Mouse (Mus musculus) hindbrain, embryonic 11.5 days (tissue): ENCODE results near the gene Kctd8. TPM values are rescaled to one million over a fixed set of nuclear protein-coding genes. Genes with fewer than 3 reads are reported as not detected.

Experiments
- ATAC-seq: fragments of 200-750 bp; cut with Nextera tagmentation; 2 replicates; pipeline ENCODE4 v1.8.0; 2017; ENCODE audit warnings: mild to moderate bottlenecking, moderate TSS enrichment, moderate library complexity; ENCODE audit not compliant: low FRiP score
- DNase-seq: peaks from one replicate; pipeline ENCODE4 v3.0.0-alpha.2; 2015; ENCODE audit warnings: low spot score
- H3K27ac ChIP-seq: fragments of 300-500 bp; sonication (generic); 2 replicates; pipeline ENCODE4 v1.5.1; 2014; ENCODE audit warnings: mild to moderate bottlenecking, low read depth, low read length
- H3K27me3 ChIP-seq: fragments of 300-500 bp; sonication (generic); 2 replicates; pipeline ENCODE4 v1.6.1; 2014; ENCODE audit warnings: mild to moderate bottlenecking, low read length, moderate library complexity, mixed read lengths; ENCODE audit not compliant: control insufficient read depth, insufficient read depth
- H3K36me3 ChIP-seq: fragments of 300-500 bp; sonication (generic); 2 replicates; pipeline ENCODE4 v1.6.1; 2014; ENCODE audit warnings: mild to moderate bottlenecking, low read length, moderate library complexity, mixed read lengths; ENCODE audit not compliant: control insufficient read depth, insufficient read depth
- H3K4me1 ChIP-seq: fragments of 300-500 bp; sonication (generic); replicated peaks from 2 replicates; pipeline ENCODE4 v1.6.1; 2014; ENCODE audit warnings: low read length, mixed read lengths; ENCODE audit not compliant: control insufficient read depth, insufficient read depth
- H3K4me2 ChIP-seq: fragments of 300-500 bp; sonication (generic); replicated peaks from 2 replicates; pipeline ENCODE4 v1.6.1; 2014; ENCODE audit warnings: mild to moderate bottlenecking, low read depth, low read length
- H3K4me3 ChIP-seq: fragments of 300-500 bp; sonication (generic); 2 replicates; pipeline ENCODE4 v1.5.1; 2014; ENCODE audit warnings: low read depth, low read length
- H3K9ac ChIP-seq: fragments of 300-500 bp; sonication (generic); 2 replicates; pipeline ENCODE4 v1.6.1; 2014; ENCODE audit warnings: low read depth, low read length
- H3K9me3 ChIP-seq: fragments of 300-500 bp; sonication (generic); 2 replicates; pipeline ENCODE4 v1.6.1; 2016; ENCODE audit warnings: low read length; ENCODE audit not compliant: control insufficient read depth
- polyA plus RNA-seq: library from polyadenylated mRNA; unstranded; fragments of >200 nt; fragmentation: Nextera tagmentation; extraction: Ambion mirVana; gene quantifications from 2 replicates; pipeline ENCODE4 v1.2.1, GENCODE M21; 2014

Kctd8 gene
- polyA plus RNA-seq, 1 experiment from 2014 or later: 2.2 TPM

DNA sequence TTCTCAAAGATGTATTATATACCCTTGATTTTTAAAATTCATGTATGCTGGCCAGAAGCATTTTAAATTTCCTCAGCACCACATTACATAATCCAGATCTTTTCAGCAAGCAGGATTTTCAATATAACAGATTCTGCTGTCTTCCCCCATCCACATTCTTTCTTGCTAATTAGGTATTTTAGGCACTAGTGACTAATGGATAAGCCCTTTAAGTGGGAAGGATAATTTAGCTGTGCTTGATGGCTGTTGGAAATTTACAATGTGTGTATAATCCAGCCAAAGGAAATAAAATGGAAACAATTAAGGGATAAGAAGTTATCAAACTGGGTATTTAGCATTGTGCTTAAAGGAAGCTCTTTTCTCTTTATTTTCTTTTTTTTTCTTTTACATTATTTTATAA lies 252.6 kb downstream of the Kctd8 start:
- Histone ChIP-seq H3K27ac (no peak overlapping the region), H3K4me1 (no peaks in the 10 kb centered on the region), H3K4me3 (no peak overlapping the region), H3K4me2 (no peak overlapping the region), H3K9me3 (no peaks in the 10 kb centered on the region), H3K36me3 (no peaks in the 10 kb centered on the region), H3K9ac (no peak overlapping the region), H3K27me3 (no peaks in the 10 kb centered on the region)
- ATAC-seq (no peak), DNase-seq (no peak)

Other genes starting within 250 kb of the Kctd8 start
- gene Yipf7, start 201.0 kb upstream of the Kctd8 start, polyA plus RNA-seq: not detected in 2 replicates
- gene Guf1, start 215.2 kb upstream of the Kctd8 start, polyA plus RNA-seq: 51.1 and 55.8 TPM in 2 replicates